Mouse (Mus musculus): ENCODE measurements around the gene 1700030K09Rik. TPM values are rescaled to one million over a fixed set of nuclear protein-coding genes. Genes with fewer than 3 reads are reported as not detected.

The 1700030K09Rik gene
- total RNA-seq, 2 experiments from 2014 or later: 2.7 to 3.4 TPM

- no peak for DNase-seq
- intact Hi-C loops (cut with DNase I): no loop called here
Observed at GRCm38 (mm10) chr8:72500521-72500931, 56.8 kb downstream of the 1700030K09Rik start.

GRCm38 (mm10) chr8:72504137-72504536, 60.5 kb downstream of the 1700030K09Rik start:
- DNase-seq: peak in 1 of 2 experiments; percentile 8
- intact Hi-C loops (cut with DNase I): no loop called here

- intact Hi-C loops (cut with DNase I): no loop called here
- DNase-seq: peak in 1 of 2 experiments; percentile 11
Observed at GRCm38 (mm10) chr8:72504637-72505314, 61.1 kb downstream of the 1700030K09Rik start.

GRCm38 (mm10) chr8:72507505-72507904, 63.8 kb downstream of the 1700030K09Rik start:
- peak in 1 of 2 experiments; percentile 11 for DNase-seq
- intact Hi-C loops (cut with DNase I): no loop called here

Small RNA genes within 50 kb of the gene (microRNA-seq; reads per million reads assigned to microRNA genes)
- gene Mir7068: 0.74 to 1.4 reads per million in 2 experiments

Other genes with a start within 250 kb of the 1700030K09Rik start
- gene Cib3, start 231.0 kb upstream of the 1700030K09Rik start, total RNA-seq (2021): not detected
- not detected for gene Gm11034, start 230.2 kb upstream of the 1700030K09Rik start, total RNA-seq (2021)
- gene Fam32a, start 224.2 kb upstream of the 1700030K09Rik start, total RNA-seq (2021): 1 to 10 TPM; 8.3 to 8.6 TPM
- gene Ap1m1, start 203.9 kb upstream of the 1700030K09Rik start, total RNA-seq (2021): 10 to 100 TPM; 21.4 to 22.4 TPM
- gene Gm10282, start 138.6 kb upstream of the 1700030K09Rik start, total RNA-seq (2021): 1 to 10 TPM; 2.0 to 3.0 TPM
- 10 to 100 TPM in 1 of 2 experiments, 1 to 10 TPM in 1; 9.3 to 26.4 TPM for gene Klf2, start 124.8 kb upstream of the 1700030K09Rik start, total RNA-seq (2021)
- 10 to 100 TPM; 23.2 to 24.6 TPM for gene Eps15l1, start 22.4 kb upstream of the 1700030K09Rik start, total RNA-seq (2021)
- 1 to 10 TPM; 2.9 to 3.3 TPM for gene Calr3, start within 50 bp of the 1700030K09Rik start, total RNA-seq (2021)
- 10 to 100 TPM; 19.9 to 24.8 TPM for gene Cherp, start 31.3 kb downstream of the 1700030K09Rik start, total RNA-seq (2021)
- gene Slc35e1, start 48.7 kb downstream of the 1700030K09Rik start, total RNA-seq (2021): 10 to 100 TPM; 39.4 to 43.2 TPM
- gene Med26, start 104.4 kb downstream of the 1700030K09Rik start, total RNA-seq (2021): 1 to 10 TPM; 8.2 to 8.3 TPM
- gene Smim7, start 127.2 kb downstream of the 1700030K09Rik start, total RNA-seq (2021): 10 to 100 TPM; 61.7 to 70.9 TPM
- 1,000 to 10,000 TPM; 1,177 to 1,186 TPM for gene Tmem38a, start 128.2 kb downstream of the 1700030K09Rik start, total RNA-seq (2021)
- gene Nwd1, start 202.8 kb downstream of the 1700030K09Rik start, total RNA-seq (2021): under 1 TPM; 0.41 to 0.54 TPM

Measured in gastrocnemius, postnatal 36 days (tissue).